Mouse (Mus musculus) embryonic facial prominence, embryonic 11.5 days (tissue): ENCODE measurements around the gene Adcy4. TPM values are rescaled to one million over a fixed set of nuclear protein-coding genes. Genes with fewer than 3 reads are reported as not detected.

Source experiments
- ATAC-seq: fragments of 200-750 bp; cut with Nextera tagmentation; replicated peaks from 2 replicates; pipeline ENCODE4 v1.8.0; 2017; ENCODE audit warnings: low read depth; ENCODE audit not compliant: insufficient number of reproducible peaks, low FRiP score, low TSS enrichment
- DNase-seq: peaks from one replicate; pipeline ENCODE4 v3.0.0-alpha.2; 2015; ENCODE audit warnings: low spot score
- H3K27ac ChIP-seq: fragments of 300-500 bp; sonication (generic); replicated peaks from 2 replicates; pipeline ENCODE4 v1.5.1; 2014; ENCODE audit warnings: mild to moderate bottlenecking, low read depth, low read length, control low read depth
- H3K27me3 ChIP-seq: fragments of 300-500 bp; sonication (generic); 2 replicates; pipeline ENCODE4 v1.6.1; 2014; ENCODE audit warnings: mild to moderate bottlenecking, low read length, moderate library complexity, mixed read lengths; ENCODE audit not compliant: control insufficient read depth, insufficient read depth
- H3K36me3 ChIP-seq: fragments of 300-500 bp; sonication (generic); replicated peaks from 2 replicates; pipeline ENCODE4 v1.6.1; 2014; ENCODE audit warnings: low read depth, mild to moderate bottlenecking, low read length, moderate library complexity, mixed read lengths; ENCODE audit not compliant: control insufficient read depth, insufficient read depth
- H3K4me1 ChIP-seq: fragments of 300-500 bp; sonication (generic); 2 replicates; pipeline ENCODE4 v1.6.1; 2014; ENCODE audit warnings: low read length, mixed read lengths; ENCODE audit not compliant: control insufficient read depth, insufficient read depth
- H3K4me2 ChIP-seq: fragments of 300-500 bp; sonication (generic); 2 replicates; pipeline ENCODE4 v1.6.1; 2014; ENCODE audit warnings: low read depth, mild to moderate bottlenecking, control low read depth, low read length, moderate library complexity
- H3K4me3 ChIP-seq: fragments of 300-500 bp; sonication (generic); 2 replicates; pipeline ENCODE4 v1.5.1; 2014; ENCODE audit warnings: low read depth, low read length, control low read depth
- H3K9ac ChIP-seq: fragments of 300-500 bp; sonication (generic); replicated peaks from 2 replicates; pipeline ENCODE4 v1.6.1; 2014; ENCODE audit warnings: mild to moderate bottlenecking, control low read depth, low read length
- H3K9me3 ChIP-seq: fragments of 300-500 bp; sonication (generic); replicated peaks from 2 replicates; pipeline ENCODE4 v1.6.1; 2016; ENCODE audit warnings: mild to moderate bottlenecking, low read length, inconsistent platforms, mixed read lengths; ENCODE audit not compliant: control insufficient read depth
- WGBS: fragments of 180-500 bp; shearing (Covaris S2); extraction: QIAGEN DNeasy Blood & Tissue Kit; methylation state at CpG from one replicate; pipeline ENCODE4 v1.1.7; 2014; 5-methylcytosine and 5-hydroxymethylcytosine counted together
- polyA plus RNA-seq: library from polyadenylated mRNA; unstranded; fragments of >200 nt; fragmentation: Nextera tagmentation; extraction: Ambion mirVana; gene quantifications from 2 replicates; pipeline ENCODE4 v1.2.1, GENCODE M21; 2014

Adcy4 gene
- polyA plus RNA-seq, 1 experiment from 2014 or later: 10.6 TPM

- Histone ChIP-seq H3K27me3 (no peaks in the 10 kb centered on the region), H3K4me1 (no peaks in the 10 kb centered on the region), H3K9ac (peak within 1 kb of the TSS; percentile 85), H3K4me3 (peak within 1 kb of the TSS; percentile 97), H3K27ac (no peak within 1 kb of the TSS), H3K9me3 (no peaks in the 10 kb centered on the region), H3K36me3 (no peaks in the 10 kb centered on the region), H3K4me2 (peak within 1 kb of the TSS; percentile 89)
- DNase-seq: peak; percentile 88
- ATAC-seq: peak; percentile 68
- 2% methylated on average over 36 of the region's 48 CpGs for WGBS
Observed at GRCm38 (mm10) chr14:55745180-55745860, 38.6 kb downstream of the Adcy4 start, which contains the start of the genes Dhrs1 and Nop9. Gene Dhrs1 (minus strand): TSS chr14:55745690. Gene Nop9 (plus strand): TSS chr14:55745693.

DNA sequence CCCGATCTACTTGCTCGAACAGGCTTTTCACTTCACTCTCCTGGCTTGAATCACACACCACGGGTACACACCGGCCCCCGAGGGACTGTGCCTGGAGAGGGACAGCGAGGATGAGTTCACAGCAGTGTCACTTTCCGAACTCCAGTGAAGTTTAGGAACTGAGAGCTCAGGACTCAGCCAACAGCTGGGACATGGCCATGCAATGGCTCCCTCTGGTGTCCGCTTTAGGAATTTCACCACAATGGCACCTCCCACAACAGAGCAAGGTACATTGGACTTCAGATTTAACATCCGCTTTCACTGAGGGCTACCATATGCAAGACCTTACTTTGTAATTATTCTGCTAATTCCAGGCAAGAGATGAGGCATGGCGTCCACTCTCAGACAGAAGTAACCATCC is 40.2 kb downstream of the Adcy4 start:
- Histone ChIP-seq H3K4me2 (no peak overlapping the region), H3K36me3 (no peaks in the 10 kb centered on the region; the same call in 1 of the 2 replicates), H3K4me1 (no peaks in the 10 kb centered on the region), H3K27ac (no peak overlapping the region), H3K4me3 (no peak overlapping the region), H3K9me3 (no peaks in the 10 kb centered on the region), H3K27me3 (no peaks in the 10 kb centered on the region), H3K9ac (no peak overlapping the region; the same call in 1 of the 2 replicates)
- ATAC-seq: 0 out of 2 replicates have a peak, but pooled peaks have one; percentile 30
- 17% methylated on average over 10 of the region's 10 CpGs for WGBS
- DNase-seq: peak; percentile 91

DNA sequence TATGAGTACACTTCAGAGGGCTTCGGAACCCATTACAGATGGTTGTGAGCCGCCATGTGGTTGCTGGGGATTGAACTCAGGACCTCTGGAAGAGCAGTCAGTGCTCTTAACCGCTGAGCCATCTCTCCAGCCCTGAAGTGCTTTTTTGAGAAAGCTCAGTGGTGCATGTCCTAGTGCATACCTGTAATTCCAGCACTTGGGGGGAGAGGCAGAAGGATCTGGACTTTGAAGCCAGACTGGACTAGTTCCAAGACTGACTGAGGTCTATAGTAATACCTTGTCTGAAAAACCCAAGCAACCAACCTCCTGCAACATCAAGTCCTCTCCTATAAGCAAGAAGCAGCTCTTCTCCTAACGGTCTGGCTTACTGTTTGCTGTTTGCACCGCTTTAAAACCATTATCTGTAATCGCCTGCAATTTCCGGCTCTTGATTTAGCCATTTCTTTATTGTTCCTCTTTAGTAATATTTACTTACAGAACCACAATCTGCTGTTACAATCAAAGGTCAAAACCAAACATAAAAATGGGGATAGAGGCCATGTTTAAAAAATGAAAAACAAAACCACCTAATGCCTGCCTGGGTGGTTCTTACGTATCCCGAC is 46.7 kb downstream of the Adcy4 start:
- no peak overlapping the region for H3K27ac ChIP-seq
- WGBS: 82% methylated on average over 9 of the region's 9 CpGs

GRCm38 (mm10) chr14:55735758-55736157 is 48.1 kb downstream of the Adcy4 start:
- ATAC-seq (no peak), DNase-seq (no peak)
- H3K27me3 ChIP-seq: no peaks in the 10 kb centered on the region
- no peak overlapping the region for H3K4me3 ChIP-seq
- no peaks in the 10 kb centered on the region for H3K9me3 ChIP-seq
- no peaks in the 10 kb centered on the region for H3K4me1 ChIP-seq
- 80% methylated on average over 4 of the region's 4 CpGs for WGBS
- no peak overlapping the region for H3K9ac ChIP-seq
- H3K4me2 ChIP-seq: no peak overlapping the region
- H3K36me3 ChIP-seq: no peaks in the 10 kb centered on the region; the same call in 1 of the 2 replicates
- no peak overlapping the region for H3K27ac ChIP-seq

More for the DNA sequence above, 46.7 kb downstream of the Adcy4 start:
- no peak overlapping the region for H3K9ac ChIP-seq
- H3K9me3 ChIP-seq: no peaks in the 10 kb centered on the region
- H3K4me2 ChIP-seq: no peak overlapping the region
- H3K36me3 ChIP-seq: no peaks in the 10 kb centered on the region; the same call in 1 of the 2 replicates
- H3K4me3 ChIP-seq: no peak overlapping the region
- DNase-seq (no peak), ATAC-seq (no peak)
- no peaks in the 10 kb centered on the region for H3K4me1 ChIP-seq
- H3K27me3 ChIP-seq: no peaks in the 10 kb centered on the region

DNA sequence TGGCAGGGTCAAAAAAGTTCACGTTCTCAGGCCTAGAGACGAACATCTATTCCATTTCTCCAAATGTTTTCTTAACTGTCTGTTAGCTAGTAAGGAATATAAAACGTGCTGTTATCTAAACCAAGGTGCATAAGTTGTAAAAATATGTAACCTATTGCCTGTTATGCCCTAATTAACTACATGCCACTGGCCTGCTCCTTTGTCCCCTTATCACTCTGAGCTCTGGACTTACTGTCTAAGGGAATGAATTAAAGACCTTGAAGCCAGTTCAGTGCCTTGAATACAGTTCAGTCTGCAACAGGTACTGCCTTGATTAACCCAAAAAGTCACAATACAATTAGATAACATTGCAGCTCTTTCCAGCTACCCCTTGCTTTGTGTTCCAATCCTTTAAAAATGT is 48.6 kb downstream of the Adcy4 start:
- Histone ChIP-seq H3K4me3 (no peak overlapping the region), H3K4me1 (no peaks in the 10 kb centered on the region), H3K9ac (no peak overlapping the region), H3K27me3 (no peaks in the 10 kb centered on the region), H3K4me2 (no peak overlapping the region), H3K36me3 (no peaks in the 10 kb centered on the region; the same call in 1 of the 2 replicates), H3K9me3 (no peaks in the 10 kb centered on the region), H3K27ac (no peak overlapping the region)
- ATAC-seq (no peak), DNase-seq (no peak)
- 68% methylated on average over 3 of the region's 3 CpGs for WGBS

GRCm38 (mm10) chr14:55734869-55735268 is 49.0 kb downstream of the Adcy4 start:
- Histone ChIP-seq H3K27me3 (no peaks in the 10 kb centered on the region), H3K36me3 (no peaks in the 10 kb centered on the region; the same call in 1 of the 2 replicates), H3K9me3 (no peaks in the 10 kb centered on the region), H3K9ac (no peak overlapping the region), H3K4me3 (no peak overlapping the region), H3K4me1 (no peaks in the 10 kb centered on the region), H3K4me2 (no peak overlapping the region), H3K27ac (no peak overlapping the region)
- no peak for ATAC-seq
- no peak for DNase-seq
- 74% methylated on average over 7 of the region's 7 CpGs for WGBS

GRCm38 (mm10) chr14:55733889-55734288 is 50.0 kb downstream of the Adcy4 start:
- no peak overlapping the region for H3K9ac ChIP-seq
- no peak overlapping the region for H3K4me2 ChIP-seq
- no peaks in the 10 kb centered on the region for H3K9me3 ChIP-seq
- no peaks in the 10 kb centered on the region; the same call in 1 of the 2 replicates for H3K36me3 ChIP-seq
- ATAC-seq (no peak), DNase-seq (no peak)
- WGBS: 81% methylated on average over 10 of the region's 10 CpGs
- H3K4me1 ChIP-seq: no peaks in the 10 kb centered on the region
- H3K27ac ChIP-seq: no peak overlapping the region
- H3K27me3 ChIP-seq: no peaks in the 10 kb centered on the region
- H3K4me3 ChIP-seq: no peak overlapping the region

DNA sequence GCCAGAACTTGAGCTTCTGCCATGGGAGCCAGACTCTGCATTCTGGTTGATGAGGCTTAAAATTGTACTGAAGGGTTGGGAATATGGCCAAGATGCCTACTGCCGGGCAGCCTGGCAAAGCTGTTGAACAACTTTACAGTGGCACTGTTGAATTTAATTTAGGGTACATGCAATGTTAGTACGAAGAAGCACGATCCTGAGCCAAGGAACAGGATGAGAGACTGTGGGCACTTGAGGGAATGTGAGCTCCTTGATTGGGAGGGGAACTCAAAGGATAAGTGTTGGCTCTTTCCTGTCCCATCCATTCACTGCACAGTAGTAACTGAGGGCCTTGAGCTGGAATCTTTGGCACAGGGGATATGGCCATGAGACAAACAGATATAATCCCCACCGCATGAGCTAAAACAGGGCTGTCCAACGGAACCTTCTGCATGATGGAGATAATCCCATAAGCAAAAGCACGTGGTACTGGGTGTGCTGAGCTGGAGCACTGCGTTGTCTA is 53.3 kb downstream of the Adcy4 start:
- WGBS: 89% methylated on average over 7 of the region's 7 CpGs
- H3K27ac ChIP-seq: no peak overlapping the region
- no peaks in the 10 kb centered on the region for H3K27me3 ChIP-seq
- H3K9me3 ChIP-seq: no peaks in the 10 kb centered on the region
- no peak overlapping the region for H3K4me2 ChIP-seq
- H3K9ac ChIP-seq: no peak overlapping the region
- H3K4me3 ChIP-seq: no peak overlapping the region
- no peak for DNase-seq
- no peak for ATAC-seq
- H3K36me3 ChIP-seq: no peaks in the 10 kb centered on the region
- H3K4me1 ChIP-seq: no peaks in the 10 kb centered on the region
